Mouse (Mus musculus) intestine, postnatal 0 days (tissue): Measurements from ENCODE around the gene Emp2. TPM values are rescaled to one million over a fixed set of nuclear protein-coding genes. Genes with fewer than 3 reads are reported as not detected.
A peak's percentile ranks its signal among the peaks of the same experiment; 100 is the strongest.

Source experiments
- ATAC-seq: fragments of 200-750 bp; cut with Nextera tagmentation; 2 replicates; pipeline ENCODE4 v1.8.0; 2017; ENCODE audit warnings: mild to moderate bottlenecking, moderate TSS enrichment, moderate library complexity
- H3K27ac ChIP-seq: fragments of 300-500 bp; sonication (generic); 2 replicates; pipeline ENCODE4 v1.5.1; 2014; ENCODE audit warnings: mild to moderate bottlenecking, low read depth, low read length, moderate library complexity
- H3K27me3 ChIP-seq: fragments of 300-500 bp; sonication (generic); replicated peaks from 2 replicates; pipeline ENCODE4 v1.6.1; 2014; ENCODE audit warnings: low read length, mixed read lengths; ENCODE audit not compliant: control insufficient read depth, insufficient read depth
- H3K36me3 ChIP-seq: fragments of 300-500 bp; sonication (generic); 2 replicates; pipeline ENCODE4 v1.6.1; 2014; ENCODE audit warnings: mild to moderate bottlenecking, moderate library complexity; ENCODE audit not compliant: control insufficient read depth, insufficient read depth
- H3K4me1 ChIP-seq: fragments of 300-500 bp; sonication (generic); replicated peaks from 2 replicates; pipeline ENCODE4 v1.6.1; 2014; ENCODE audit warnings: antibody characterized with exemption, low read length, mixed read lengths; ENCODE audit not compliant: control insufficient read depth, insufficient read depth
- H3K4me2 ChIP-seq: fragments of 300-500 bp; sonication (generic); replicated peaks from 2 replicates; pipeline ENCODE4 v1.6.1; 2014; ENCODE audit warnings: low read depth, mild to moderate bottlenecking, moderate library complexity
- H3K4me3 ChIP-seq: fragments of 300-500 bp; sonication (generic); 2 replicates; pipeline ENCODE4 v1.5.1; 2014; ENCODE audit warnings: low read depth, low read length
- H3K9ac ChIP-seq: fragments of 300-500 bp; sonication (generic); 2 replicates; pipeline ENCODE4 v1.6.1; 2014; ENCODE audit warnings: mild to moderate bottlenecking, low read depth, low read length
- H3K9me3 ChIP-seq: fragments of 300-500 bp; sonication (generic); 2 replicates; pipeline ENCODE4 v1.6.1; 2016; ENCODE audit warnings: mixed run types; ENCODE audit not compliant: control insufficient read depth
- CTCF ChIP-seq: sonication (generic); IDR thresholded peaks from 2 replicates; pipeline ENCODE4 v1.5.1; 2016; ENCODE audit warnings: low read depth, mild to moderate bottlenecking, control low read depth, antibody characterized with exemption, moderate library complexity
- WGBS: fragments of 180-500 bp; shearing (Covaris S2); extraction: QIAGEN DNeasy Blood & Tissue Kit; methylation state at CpG from one replicate; pipeline ENCODE4 v1.1.7; 2014; 5-methylcytosine and 5-hydroxymethylcytosine counted together
- polyA plus RNA-seq: library from polyadenylated mRNA; unstranded; fragments of >200 nt; fragmentation: Nextera tagmentation; extraction: Ambion mirVana; gene quantifications from 2 replicates; pipeline ENCODE4 v1.2.1, GENCODE M21; 2015

Gene Emp2
- polyA plus RNA-seq = 8.7 and 9.5 TPM in 2 replicates

GRCm38 (mm10) chr16:10313646-10314088 lies at the start of gene Emp2:
Gene Emp2 (minus strand): TSS chr16:10313968.
- peak within 1 kb of the TSS; percentile 90 for H3K4me2 ChIP-seq
- peak; percentile 74 for ATAC-seq
- no peaks in the 10 kb centered on the region for H3K36me3 ChIP-seq
- H3K27ac ChIP-seq = no peak within 1 kb of the TSS
- H3K9ac ChIP-seq = peak within 1 kb of the TSS; percentile 42
- WGBS = under 1% methylated on average over 25 of the region's 40 CpGs
- peaks cover 4% of the 10 kb centered on the region; the same call in 1 of the 2 replicates for H3K4me1 ChIP-seq
- H3K4me3 ChIP-seq = peak within 1 kb of the TSS; percentile 50
- no peak for TF ChIP-seq CTCF
- no peaks in the 10 kb centered on the region for H3K9me3 ChIP-seq
- H3K27me3 ChIP-seq = no peaks in the 10 kb centered on the region

DNA sequence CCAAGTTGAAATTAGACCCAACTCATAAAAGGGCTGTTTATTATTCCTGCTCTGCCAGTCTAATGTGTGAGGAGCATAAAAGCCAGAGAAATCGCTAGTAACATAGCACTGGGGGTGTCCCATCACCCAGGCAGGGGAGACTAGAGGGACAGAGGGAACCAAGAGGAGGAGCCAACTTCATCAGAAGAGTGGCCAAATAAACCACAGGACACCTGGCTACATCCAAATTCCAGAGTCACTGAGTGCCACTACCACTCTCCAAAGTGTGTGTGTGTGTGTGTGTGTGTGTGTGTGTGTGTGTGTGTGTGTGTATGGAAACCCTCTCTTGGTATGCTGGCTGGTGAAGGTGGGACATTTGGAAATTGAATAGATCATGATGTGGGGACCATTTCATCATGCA lies 49.3 kb upstream of the Emp2 start:
- no peak for TF ChIP-seq CTCF
- Histone ChIP-seq H3K9me3 (no peaks in the 10 kb centered on the region), H3K4me3 (no peak overlapping the region), H3K27me3 (no peaks in the 10 kb centered on the region), H3K4me2 (no peak overlapping the region), H3K27ac (no peak overlapping the region), H3K36me3 (no peaks in the 10 kb centered on the region), H3K9ac (no peak overlapping the region), H3K4me1 (no peaks in the 10 kb centered on the region)
- no peak for ATAC-seq
- 52% methylated on average over 1 of the region's 1 CpGs for WGBS

DNA sequence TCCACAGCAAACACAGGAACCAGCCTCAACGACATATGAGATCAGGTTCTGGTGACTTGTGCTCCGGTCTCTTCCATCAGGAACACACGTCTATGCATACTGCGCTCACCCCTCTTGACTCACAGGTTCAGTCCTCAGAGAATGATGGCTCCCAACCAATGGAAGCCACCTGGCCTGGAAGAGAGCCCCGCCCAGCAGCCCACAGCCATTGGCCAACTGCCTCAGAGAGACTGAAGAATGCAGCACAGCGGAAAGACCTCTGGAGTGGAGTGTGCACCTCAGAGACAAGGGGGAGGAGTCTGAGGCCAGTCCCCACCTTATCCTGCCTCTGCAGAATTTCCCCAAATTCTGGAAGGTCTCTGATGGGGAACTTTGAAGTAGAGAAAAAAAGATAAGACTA lies 45.5 kb upstream of the Emp2 start:
- no peak for TF ChIP-seq CTCF
- Histone ChIP-seq H3K27me3 (no peaks in the 10 kb centered on the region), H3K4me1 (no peaks in the 10 kb centered on the region), H3K9ac (no peak overlapping the region), H3K9me3 (no peaks in the 10 kb centered on the region), H3K36me3 (no peaks in the 10 kb centered on the region), H3K4me3 (no peak overlapping the region), H3K4me2 (no peak overlapping the region), H3K27ac (no peak overlapping the region)
- 87% methylated on average over 6 of the region's 6 CpGs for WGBS
- ATAC-seq = no peak

GRCm38 (mm10) chr16:10358010-10358934 lies 44.5 kb upstream of the Emp2 start:
- no peaks in the 10 kb centered on the region for H3K9me3 ChIP-seq
- H3K4me2 ChIP-seq = peak overlapping the region; percentile 51
- ATAC-seq = peak; percentile 94
- no peaks in the 10 kb centered on the region for H3K4me1 ChIP-seq
- TF ChIP-seq CTCF = no peak
- H3K4me3 ChIP-seq = no peak overlapping the region
- no peaks in the 10 kb centered on the region for H3K27me3 ChIP-seq
- H3K9ac ChIP-seq = no peak overlapping the region
- 13% methylated on average over 29 of the region's 30 CpGs for WGBS
- H3K36me3 ChIP-seq = no peaks in the 10 kb centered on the region
- no peak overlapping the region for H3K27ac ChIP-seq

DNA sequence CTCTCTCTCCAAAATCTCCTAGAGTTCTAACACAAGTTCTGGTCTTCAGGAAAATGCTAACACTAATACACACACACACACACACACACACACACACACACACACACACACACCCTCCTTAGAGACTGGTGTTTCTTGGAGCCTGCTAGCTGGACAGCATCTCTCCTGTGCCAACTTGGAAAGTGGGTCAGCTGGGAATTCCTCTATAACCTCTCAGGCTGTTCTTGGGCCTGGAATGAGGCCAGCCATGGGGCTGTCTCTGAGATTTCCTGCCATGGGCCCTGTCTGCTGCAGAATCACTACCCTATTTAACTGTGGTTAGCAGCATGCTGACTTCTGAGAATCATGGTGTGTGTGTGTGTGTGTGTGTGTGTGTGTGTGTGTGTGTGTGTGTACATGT lies 41.2 kb upstream of the Emp2 start:
- ATAC-seq = no peak
- no peak overlapping the region for H3K4me2 ChIP-seq
- TF ChIP-seq CTCF = no peak
- H3K9me3 ChIP-seq = no peaks in the 10 kb centered on the region
- no peak overlapping the region for H3K9ac ChIP-seq
- no peaks in the 10 kb centered on the region for H3K36me3 ChIP-seq
- no peaks in the 10 kb centered on the region for H3K4me1 ChIP-seq
- no peak overlapping the region for H3K27ac ChIP-seq
- H3K27me3 ChIP-seq = no peaks in the 10 kb centered on the region
- no peak overlapping the region for H3K4me3 ChIP-seq

GRCm38 (mm10) chr16:10351050-10351636 lies 37.4 kb upstream of the Emp2 start:
- no peak overlapping the region for H3K4me3 ChIP-seq
- no peak for TF ChIP-seq CTCF
- H3K27me3 ChIP-seq = no peaks in the 10 kb centered on the region
- 0 out of 2 replicates have a peak, but pooled peaks cover 4% of the 10 kb centered on the region for H3K4me1 ChIP-seq
- no peak overlapping the region for H3K9ac ChIP-seq
- 52% methylated on average over 9 of the region's 9 CpGs for WGBS
- no peaks in the 10 kb centered on the region for H3K9me3 ChIP-seq
- no peaks in the 10 kb centered on the region for H3K36me3 ChIP-seq
- no peak for ATAC-seq
- H3K27ac ChIP-seq = no peak overlapping the region
- H3K4me2 ChIP-seq = no peak overlapping the region
